Mouse (Mus musculus) hindbrain, embryonic 12.5 days (tissue): ENCODE data around the gene Cped1. TPM values are rescaled to one million over a fixed set of nuclear protein-coding genes. Genes with fewer than 3 reads are reported as not detected.

Experiments used
- ATAC-seq: fragments of 200-750 bp; cut with Nextera tagmentation; 2 replicates; pipeline ENCODE4 v1.8.0; 2017; ENCODE audit warnings: moderate TSS enrichment; ENCODE audit not compliant: low FRiP score
- H3K27ac ChIP-seq: fragments of 300-500 bp; sonication (generic); 2 replicates; pipeline ENCODE4 v1.5.1; 2016; ENCODE audit warnings: mild to moderate bottlenecking
- H3K27me3 ChIP-seq: fragments of 300-500 bp; sonication (generic); 2 replicates; pipeline ENCODE4 v1.6.1; 2016; ENCODE audit warnings: mild to moderate bottlenecking
- H3K36me3 ChIP-seq: fragments of 300-500 bp; sonication (generic); 2 replicates; pipeline ENCODE4 v1.6.1; 2016; ENCODE audit warnings: mild to moderate bottlenecking
- H3K4me1 ChIP-seq: fragments of 300-500 bp; sonication (generic); 2 replicates; pipeline ENCODE4 v1.6.1; 2016
- H3K4me2 ChIP-seq: fragments of 300-500 bp; sonication (generic); replicated peaks from 2 replicates; pipeline ENCODE4 v1.6.1; 2016; ENCODE audit warnings: mild to moderate bottlenecking
- H3K4me3 ChIP-seq: fragments of 300-500 bp; sonication (generic); 2 replicates; pipeline ENCODE4 v1.5.1; 2016; ENCODE audit warnings: mild to moderate bottlenecking
- H3K9ac ChIP-seq: fragments of 300-500 bp; sonication (generic); 2 replicates; pipeline ENCODE4 v1.6.1; 2016; ENCODE audit warnings: mild to moderate bottlenecking, moderate library complexity
- H3K9me3 ChIP-seq: fragments of 300-500 bp; sonication (generic); replicated peaks from 2 replicates; pipeline ENCODE4 v1.6.1; 2016; ENCODE audit warnings: mild to moderate bottlenecking
- WGBS: fragments of 180-500 bp; shearing (Covaris S2); methylation state at CpG from one replicate; pipeline ENCODE4 v1.1.7; 2016; 5-methylcytosine and 5-hydroxymethylcytosine counted together
- polyA plus RNA-seq: library from polyadenylated mRNA; unstranded; fragments of >200 nt; fragmentation: Nextera tagmentation; extraction: Ambion mirVana; gene quantifications from 2 replicates; pipeline ENCODE4 v1.2.1, GENCODE M21; 2016

Cped1 gene
- polyA plus RNA-seq, 1 experiment from 2014 or later, result 21.1 TPM

GRCm38 (mm10) chr6:22002521-22003199 is 16.9 kb downstream of the Cped1 start:
- H3K9me3 ChIP-seq, result no peaks in the 10 kb centered on the region
- H3K27me3 ChIP-seq, result no peaks in the 10 kb centered on the region; the same call in 1 of the 2 replicates
- no peak overlapping the region for H3K27ac ChIP-seq
- ATAC-seq, result no peak
- H3K36me3 ChIP-seq, result no peaks in the 10 kb centered on the region
- 0 out of 2 replicates have a peak overlapping the region, but pooled peaks have one; percentile 6 for H3K4me2 ChIP-seq
- no peak overlapping the region for H3K9ac ChIP-seq
- H3K4me1 ChIP-seq, result peaks cover 3% of the 10 kb centered on the region; the same call in 1 of the 2 replicates
- no peak overlapping the region for H3K4me3 ChIP-seq
- 41% methylated on average over 17 of the region's 17 CpGs for WGBS

DNA sequence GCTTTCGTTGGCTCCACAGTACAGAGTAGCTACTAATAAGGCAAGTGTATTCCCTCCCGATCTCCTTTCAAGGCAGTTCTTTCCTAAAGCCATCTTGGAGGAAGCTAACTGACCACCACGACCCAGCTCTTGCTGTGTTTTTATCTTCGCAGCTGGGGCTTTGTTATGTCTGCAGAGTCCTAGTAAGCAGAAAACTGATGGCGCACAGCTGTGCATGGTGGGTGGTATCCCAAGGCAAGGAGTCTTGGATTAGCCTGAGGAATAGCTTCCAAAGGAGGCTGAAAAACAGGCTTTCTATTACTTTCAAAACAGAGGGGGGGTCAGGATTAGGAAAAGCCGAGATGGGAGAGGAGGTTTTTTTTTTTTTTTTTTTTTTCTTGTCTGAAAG is 17.5 kb downstream of the Cped1 start:
- WGBS, result 6% methylated on average over 6 of the region's 6 CpGs
- H3K27me3 ChIP-seq, result no peaks in the 10 kb centered on the region; the same call in 1 of the 2 replicates
- no peaks in the 10 kb centered on the region for H3K9me3 ChIP-seq
- ATAC-seq, result no peak
- no peak overlapping the region for H3K27ac ChIP-seq
- H3K9ac ChIP-seq, result no peak overlapping the region
- no peak overlapping the region for H3K4me2 ChIP-seq
- no peak overlapping the region for H3K4me3 ChIP-seq
- no peaks in the 10 kb centered on the region for H3K36me3 ChIP-seq
- H3K4me1 ChIP-seq, result peaks cover 3% of the 10 kb centered on the region; the same call in 1 of the 2 replicates

DNA sequence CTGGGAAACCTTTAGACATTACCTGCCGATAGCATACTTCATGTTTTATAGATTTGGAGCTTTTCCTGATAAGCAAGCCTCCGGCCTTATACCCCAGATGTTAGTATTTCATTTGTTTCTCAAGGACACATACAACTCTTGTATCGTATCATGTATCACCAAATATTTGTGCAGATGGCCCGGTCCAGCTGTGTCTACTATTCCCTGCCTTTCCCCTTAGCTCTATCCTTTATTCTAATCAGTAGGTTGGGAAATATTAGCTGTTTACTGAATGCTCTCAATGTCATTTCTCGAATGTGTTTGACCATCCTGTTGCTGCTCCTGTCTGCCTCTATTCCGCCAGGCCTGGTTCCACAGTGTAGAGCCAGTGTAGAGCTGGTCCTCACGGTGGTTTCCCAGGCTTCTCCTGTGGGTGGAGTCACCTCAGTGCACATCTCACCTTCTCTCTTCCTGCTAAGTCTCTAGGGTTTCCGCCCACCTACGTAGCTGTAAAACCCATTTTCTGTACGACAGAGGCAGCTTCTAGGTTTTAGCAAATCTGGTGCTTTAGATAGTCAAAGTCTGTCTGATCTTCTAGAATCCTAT is 18.3 kb downstream of the Cped1 start:
- no peaks in the 10 kb centered on the region; the same call in 1 of the 2 replicates for H3K27me3 ChIP-seq
- no peak overlapping the region for H3K4me2 ChIP-seq
- no peak for ATAC-seq
- H3K9me3 ChIP-seq, result no peaks in the 10 kb centered on the region
- no peaks in the 10 kb centered on the region for H3K36me3 ChIP-seq
- H3K9ac ChIP-seq, result no peak overlapping the region
- H3K4me3 ChIP-seq, result no peak overlapping the region
- 71% methylated on average over 10 of the region's 10 CpGs for WGBS
- H3K4me1 ChIP-seq, result peaks cover 2% of the 10 kb centered on the region; the same call in 1 of the 2 replicates
- H3K27ac ChIP-seq, result no peak overlapping the region

DNA sequence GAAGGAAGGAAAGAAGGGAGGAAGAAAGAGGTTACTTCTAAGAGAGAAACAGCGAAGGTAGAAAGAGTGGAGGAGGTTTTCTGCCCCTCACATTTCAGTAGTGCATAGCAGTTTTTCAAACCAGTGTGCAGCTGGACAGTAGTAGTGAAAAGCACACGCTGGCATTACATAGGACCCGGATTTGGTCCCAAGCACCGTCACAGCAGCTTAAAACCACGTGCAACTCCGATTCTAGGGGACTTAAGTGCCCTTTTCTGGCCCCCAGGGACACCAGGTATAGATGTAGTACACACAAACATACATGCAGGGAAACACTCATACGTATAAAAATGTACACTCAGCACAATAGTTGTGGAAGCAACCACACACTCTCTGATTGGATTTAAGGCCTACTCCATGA is 22.6 kb downstream of the Cped1 start:
- no peaks in the 10 kb centered on the region for H3K4me1 ChIP-seq
- no peak overlapping the region for H3K4me3 ChIP-seq
- no peaks in the 10 kb centered on the region for H3K9me3 ChIP-seq
- H3K4me2 ChIP-seq, result no peak overlapping the region
- no peak overlapping the region for H3K27ac ChIP-seq
- no peaks in the 10 kb centered on the region for H3K36me3 ChIP-seq
- WGBS, result 89% methylated on average over 7 of the region's 7 CpGs
- no peaks in the 10 kb centered on the region; the same call in 1 of the 2 replicates for H3K27me3 ChIP-seq
- ATAC-seq, result no peak
- H3K9ac ChIP-seq, result no peak overlapping the region

DNA sequence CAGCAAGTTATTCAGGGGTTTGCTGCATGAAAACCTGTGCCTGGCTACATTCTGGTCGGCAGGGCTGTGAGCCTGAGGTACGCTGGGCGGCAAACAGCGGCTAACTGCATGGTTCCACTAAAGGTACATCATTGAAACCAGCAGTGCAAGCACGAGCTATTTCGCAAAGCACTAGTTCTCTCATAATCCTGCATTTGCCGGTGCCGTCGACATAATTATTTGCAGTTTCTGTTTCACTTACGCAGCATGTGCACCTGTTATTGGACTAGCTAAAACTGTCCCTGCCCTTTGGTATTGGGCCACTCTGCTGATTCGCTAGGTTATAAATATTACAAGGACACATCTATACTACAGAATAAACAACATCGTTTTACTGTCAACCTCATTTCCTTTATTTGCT is 24.5 kb downstream of the Cped1 start:
- no peak overlapping the region for H3K4me3 ChIP-seq
- H3K27me3 ChIP-seq, result no peaks in the 10 kb centered on the region
- no peak overlapping the region for H3K9ac ChIP-seq
- WGBS, result 86% methylated on average over 12 of the region's 12 CpGs
- H3K4me2 ChIP-seq, result no peak overlapping the region
- ATAC-seq, result no peak
- no peaks in the 10 kb centered on the region for H3K9me3 ChIP-seq
- no peak overlapping the region for H3K27ac ChIP-seq
- no peaks in the 10 kb centered on the region for H3K36me3 ChIP-seq
- no peaks in the 10 kb centered on the region for H3K4me1 ChIP-seq

- Histone ChIP-seq H3K4me2 (no peak overlapping the region), H3K4me1 (no peaks in the 10 kb centered on the region), H3K9ac (no peak overlapping the region), H3K27me3 (no peaks in the 10 kb centered on the region), H3K9me3 (no peaks in the 10 kb centered on the region), H3K4me3 (no peak overlapping the region), H3K27ac (no peak overlapping the region), H3K36me3 (no peaks in the 10 kb centered on the region)
- ATAC-seq, result no peak
- WGBS, result 92% methylated on average over 11 of the region's 11 CpGs
Measured at GRCm38 (mm10) chr6:22010761-22011281, 25.1 kb downstream of the Cped1 start.

GRCm38 (mm10) chr6:22011546-22011945 is 25.8 kb downstream of the Cped1 start:
- Histone ChIP-seq H3K4me2 (no peak overlapping the region), H3K27ac (no peak overlapping the region), H3K9me3 (no peaks in the 10 kb centered on the region), H3K4me1 (no peaks in the 10 kb centered on the region), H3K9ac (no peak overlapping the region), H3K4me3 (no peak overlapping the region), H3K36me3 (no peaks in the 10 kb centered on the region), H3K27me3 (no peaks in the 10 kb centered on the region)
- 86% methylated on average over 2 of the region's 2 CpGs for WGBS
- ATAC-seq, result no peak

- Histone ChIP-seq H3K27me3 (no peaks in the 10 kb centered on the region), H3K9me3 (no peaks in the 10 kb centered on the region), H3K4me1 (no peaks in the 10 kb centered on the region), H3K4me3 (no peak overlapping the region), H3K9ac (no peak overlapping the region), H3K4me2 (no peak overlapping the region), H3K36me3 (no peaks in the 10 kb centered on the region), H3K27ac (no peak overlapping the region)
- 92% methylated on average over 5 of the region's 5 CpGs for WGBS
- no peak for ATAC-seq
Measured at GRCm38 (mm10) chr6:22012099-22012498, 26.4 kb downstream of the Cped1 start.

DNA sequence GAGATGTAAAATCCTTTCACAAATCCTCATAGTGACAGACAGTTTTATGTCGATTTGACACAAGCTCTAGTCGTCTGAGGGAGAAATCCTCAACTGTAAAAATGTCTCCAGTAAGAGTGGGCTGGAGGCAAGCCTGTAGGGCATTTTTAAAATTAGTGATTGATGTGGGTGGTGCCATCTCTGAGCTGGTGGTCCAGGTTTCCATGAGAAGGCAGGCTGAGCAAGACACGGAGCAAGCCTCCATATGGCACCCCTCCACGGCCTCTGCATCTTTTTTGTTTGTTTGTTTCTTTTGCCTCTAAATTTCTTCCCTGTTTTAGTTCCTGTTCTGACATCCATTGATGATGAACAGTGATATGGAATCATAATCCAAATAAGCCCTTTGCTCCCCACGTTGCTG is 26.8 kb downstream of the Cped1 start:
- H3K27ac ChIP-seq, result no peak overlapping the region
- ATAC-seq, result no peak
- no peaks in the 10 kb centered on the region for H3K9me3 ChIP-seq
- H3K4me2 ChIP-seq, result no peak overlapping the region
- WGBS, result 87% methylated on average over 5 of the region's 5 CpGs
- H3K4me1 ChIP-seq, result no peaks in the 10 kb centered on the region
- H3K9ac ChIP-seq, result no peak overlapping the region
- H3K36me3 ChIP-seq, result no peaks in the 10 kb centered on the region
- H3K4me3 ChIP-seq, result no peak overlapping the region
- H3K27me3 ChIP-seq, result no peaks in the 10 kb centered on the region

- H3K27me3 ChIP-seq, result no peaks in the 10 kb centered on the region
- H3K9ac ChIP-seq, result no peak overlapping the region
- H3K4me1 ChIP-seq, result no peaks in the 10 kb centered on the region
- H3K4me2 ChIP-seq, result no peak overlapping the region
- H3K4me3 ChIP-seq, result no peak overlapping the region
- H3K27ac ChIP-seq, result no peak overlapping the region
- H3K36me3 ChIP-seq, result no peaks in the 10 kb centered on the region
- H3K9me3 ChIP-seq, result no peaks in the 10 kb centered on the region
- no peak for ATAC-seq
- 96% methylated on average over 3 of the region's 3 CpGs for WGBS
Measured at GRCm38 (mm10) chr6:22013394-22013793, 27.7 kb downstream of the Cped1 start.

GRCm38 (mm10) chr6:22014291-22014911 is 28.7 kb downstream of the Cped1 start:
- H3K9me3 ChIP-seq, result no peaks in the 10 kb centered on the region
- ATAC-seq, result peak; percentile 26; the same call in 1 of the 2 replicates
- 95% methylated on average over 6 of the region's 6 CpGs for WGBS
- no peak overlapping the region for H3K9ac ChIP-seq
- no peaks in the 10 kb centered on the region for H3K36me3 ChIP-seq
- no peak overlapping the region for H3K4me2 ChIP-seq
- H3K4me3 ChIP-seq, result no peak overlapping the region
- no peaks in the 10 kb centered on the region for H3K4me1 ChIP-seq
- H3K27me3 ChIP-seq, result no peaks in the 10 kb centered on the region
- H3K27ac ChIP-seq, result no peak overlapping the region

DNA sequence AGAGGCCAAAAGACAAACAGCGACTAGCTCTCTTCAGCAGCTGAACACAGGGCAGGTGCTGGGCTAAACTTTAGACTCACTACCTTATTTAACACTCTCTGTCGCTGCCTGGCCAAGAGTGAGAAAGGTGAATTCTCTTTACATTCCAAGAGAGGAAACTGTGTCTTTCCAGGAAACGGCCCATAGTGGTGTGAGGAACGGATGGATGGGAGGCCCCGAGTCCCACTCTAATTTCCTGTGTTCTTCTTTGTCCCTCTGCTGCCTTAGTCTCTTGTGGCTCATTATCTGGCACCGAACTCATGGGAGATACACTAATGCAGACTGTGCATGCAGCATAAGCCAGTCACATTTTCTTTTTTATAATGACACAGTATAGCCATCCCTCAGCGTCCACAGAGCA is 31.9 kb downstream of the Cped1 start:
- Histone ChIP-seq H3K9me3 (no peaks in the 10 kb centered on the region), H3K4me1 (no peaks in the 10 kb centered on the region), H3K27ac (no peak overlapping the region), H3K9ac (no peak overlapping the region), H3K4me2 (no peak overlapping the region), H3K36me3 (no peaks in the 10 kb centered on the region), H3K27me3 (no peaks in the 10 kb centered on the region), H3K4me3 (no peak overlapping the region)
- no peak for ATAC-seq
- 69% methylated on average over 7 of the region's 7 CpGs for WGBS
